Mouse (Mus musculus): ENCODE data around the gene Anpep. TPM values are rescaled to one million over a fixed set of nuclear protein-coding genes. Genes with fewer than 3 reads are reported as not detected.

Anpep gene
- polyA plus RNA-seq, 1 experiment from 2014 or later = 3.8 TPM

- Histone ChIP-seq H3K27ac (ENCODE audit: low read depth) (no peak overlapping the region), H3K9ac (no peak overlapping the region), H3K4me1 (ENCODE audit: insufficient read depth) (no peaks in the 10 kb centered on the region), H3K27me3 (ENCODE audit: insufficient read depth, low read length) (no peaks in the 10 kb centered on the region), H3K36me3 (ENCODE audit: insufficient read depth) (no peaks in the 10 kb centered on the region), H3K4me3 (ENCODE audit: low read depth, low read length) (no peak overlapping the region), H3K9me3 (ENCODE audit: low read depth, low read length) (no peaks in the 10 kb centered on the region), H3K4me2 (no peak overlapping the region)
- no peak for TF ChIP-seq CTCF (IDR thresholded peaks at IDR 0.05; ENCODE audit: low read depth)
- DNase-seq (no peak), ATAC-seq (ENCODE audit: insufficient read depth) (no peak)
- 73% methylated on average over 2 of the region's 2 CpGs for WGBS
Measured at GRCm38 (mm10) chr7:79782516-79782855, 78.4 kb downstream of the Anpep start.

GRCm38 (mm10) chr7:79781826-79782515 is 78.9 kb downstream of the Anpep start:
- no peak overlapping the region for H3K4me3 ChIP-seq (ENCODE audit: low read depth, low read length)
- DNase-seq (no peak), ATAC-seq (ENCODE audit: insufficient read depth) (no peak)
- H3K9ac ChIP-seq = no peak overlapping the region
- H3K36me3 ChIP-seq (ENCODE audit: insufficient read depth) = no peaks in the 10 kb centered on the region
- 64% methylated on average over 11 of the region's 11 CpGs for WGBS
- no peaks in the 10 kb centered on the region for H3K9me3 ChIP-seq (ENCODE audit: low read depth, low read length)
- H3K27me3 ChIP-seq (ENCODE audit: insufficient read depth, low read length) = no peaks in the 10 kb centered on the region
- H3K4me1 ChIP-seq (ENCODE audit: insufficient read depth) = no peaks in the 10 kb centered on the region
- H3K4me2 ChIP-seq = no peak overlapping the region
- H3K27ac ChIP-seq (ENCODE audit: low read depth) = no peak overlapping the region
- no peak for TF ChIP-seq CTCF (IDR thresholded peaks at IDR 0.05; ENCODE audit: low read depth)

- WGBS = 22% methylated on average over 16 of the region's 16 CpGs
- no peaks in the 10 kb centered on the region for H3K27me3 ChIP-seq (ENCODE audit: insufficient read depth, low read length)
- H3K9me3 ChIP-seq (ENCODE audit: low read depth, low read length) = no peaks in the 10 kb centered on the region
- DNase-seq (peak; percentile 91), ATAC-seq (ENCODE audit: insufficient read depth) (peak; percentile 63; the same call in 1 of the 2 replicates)
- no peak overlapping the region for H3K4me3 ChIP-seq (ENCODE audit: low read depth, low read length)
- H3K4me1 ChIP-seq (ENCODE audit: insufficient read depth) = no peaks in the 10 kb centered on the region
- H3K9ac ChIP-seq = no peak overlapping the region
- no peaks in the 10 kb centered on the region for H3K36me3 ChIP-seq (ENCODE audit: insufficient read depth)
- peak; percentile 96 for TF ChIP-seq CTCF (IDR thresholded peaks at IDR 0.05; ENCODE audit: low read depth)
- H3K27ac ChIP-seq (ENCODE audit: low read depth) = no peak overlapping the region
- H3K4me2 ChIP-seq = peak overlapping the region; percentile 40
Measured at GRCm38 (mm10) chr7:79780647-79781626, 79.9 kb downstream of the Anpep start.

Other genes starting within 250 kb of the Anpep start
- gene Rhcg, start 243.4 kb downstream of the Anpep start, polyA plus RNA-seq (2014; fragmentation: Nextera tagmentation; extraction: Ambion mirVana) = not detected in 2 replicates
- 18.3 and 20.8 TPM in 2 replicates for gene Ticrr, start 200.9 kb downstream of the Anpep start, polyA plus RNA-seq (2014; fragmentation: Nextera tagmentation; extraction: Ambion mirVana)
- gene Kif7, start 145.3 kb downstream of the Anpep start, polyA plus RNA-seq (2014; fragmentation: Nextera tagmentation; extraction: Ambion mirVana) = 6.1 and 7.6 TPM in 2 replicates
- not detected in 2 replicates for gene Plin1, start 128.2 kb downstream of the Anpep start, polyA plus RNA-seq (2014; fragmentation: Nextera tagmentation; extraction: Ambion mirVana)
- 12.0 and 12.1 TPM in 2 replicates for gene Pex11a, start 117.9 kb downstream of the Anpep start, polyA plus RNA-seq (2014; fragmentation: Nextera tagmentation; extraction: Ambion mirVana)
- 0.16 and 0.17 TPM in 2 replicates for gene Wdr93, start 117.9 kb downstream of the Anpep start, polyA plus RNA-seq (2014; fragmentation: Nextera tagmentation; extraction: Ambion mirVana)
- gene Mesp1, start 67.3 kb downstream of the Anpep start, polyA plus RNA-seq (2014; fragmentation: Nextera tagmentation; extraction: Ambion mirVana) = not detected in 2 replicates
- 0.19 and 0.28 TPM in 2 replicates for gene Mesp2, start 50.3 kb downstream of the Anpep start, polyA plus RNA-seq (2014; fragmentation: Nextera tagmentation; extraction: Ambion mirVana)
- gene Ap3s2, start 59.6 kb upstream of the Anpep start, polyA plus RNA-seq (2014; fragmentation: Nextera tagmentation; extraction: Ambion mirVana) = 30.6 and 32.4 TPM in 2 replicates
- 25.3 and 26.8 TPM in 2 replicates for gene Arpin, start 74.3 kb upstream of the Anpep start, polyA plus RNA-seq (2014; fragmentation: Nextera tagmentation; extraction: Ambion mirVana)
- 15.8 and 17.7 TPM in 2 replicates for gene Zfp710, start 163.8 kb upstream of the Anpep start, polyA plus RNA-seq (2014; fragmentation: Nextera tagmentation; extraction: Ambion mirVana)

Data from lung, embryonic 14.5 days (tissue).